Mouse (Mus musculus) heart, postnatal 0 days (tissue): ENCODE data around the gene Gzmm.

Experiments used
- CTCF ChIP-seq: IDR thresholded peaks from 2 replicates; pipeline ENCODE4 v1.5.1; 2016; ENCODE audit warnings: antibody characterized with exemption, control low read depth, low read depth
- EP300 ChIP-seq: IDR thresholded peaks from 2 replicates; pipeline ENCODE4 v1.6.1; 2016; ENCODE audit warnings: antibody characterized with exemption, low read depth

- TF ChIP-seq CTCF (no peak), EP300 (no peak)
These were observed 18.3 kb downstream of the Gzmm start for GRCm38 (mm10) chr10:79707162-79707561.
